Mouse (Mus musculus) B cell, adult 67 days (primary cell): ENCODE results near the gene Taok3. TPM values are rescaled to one million over a fixed set of nuclear protein-coding genes. Genes with fewer than 3 reads are reported as not detected.

Experiments used
- total RNA-seq, 2 experiments: library from RNA; stranded (reverse); gene quantifications; 4 replicates each; pipeline ENCODE4 v1.2.4; 2023

The Taok3 gene
- 100 to 1,000 TPM; 118 to 126 TPM for total RNA-seq

GRCm38 (mm10) chr5:117119777-117120488, at the start of gene Taok3:
TSS of gene Taok3 (plus strand) at chr5:117120129.

GRCm38 (mm10) chr5:117115836-117116366, 4.0 kb upstream of the Taok3 start, which contains the start of gene Suds3:
TSS of gene Suds3 (minus strand) at chr5:117116113.

GRCm38 (mm10) chr5:117286831-117287822, 167.2 kb downstream of the Taok3 start, which contains the start of gene Pebp1:
TSS of gene Pebp1 (minus strand) at chr5:117287625.

GRCm38 (mm10) chr5:117318741-117319629, 199.1 kb downstream of the Taok3 start, which contains the start of gene Vsig10:
TSS of gene Vsig10 (plus strand) at chr5:117319083.

Other genes with a start within 250 kb of the Taok3 start
- 10 to 100 TPM; 86.6 to 86.7 TPM for gene Suds3, start 4.0 kb upstream of the Taok3 start, total RNA-seq
- 100 to 1,000 TPM; 108 to 123 TPM for gene Pebp1, start 167.5 kb downstream of the Taok3 start, total RNA-seq
- under 1 TPM; 0.53 to 0.75 TPM for gene Vsig10, start 199.0 kb downstream of the Taok3 start, total RNA-seq
- gene Wsb2, start 237.2 kb downstream of the Taok3 start, total RNA-seq, result 10 to 100 TPM; 41.4 to 52.9 TPM